Mouse (Mus musculus) embryo, embryonic 9.5 days (tissue): ENCODE measurements at regions not wholly inside any gene's neighbourhood (a gene's known extent, or its start where the extent isn't known, plus 50 kb on each side); places are given as distances from the start of the nearest gene placed in this dataset.

Experiments
- DNase-seq: peaks from one replicate; pipeline ENCODE4 v3.0.0-alpha.2; 2017; ENCODE audit errors: extremely low spot score

GRCm38 (mm10) chr13:116795041-116795440 lies 230.3 kb downstream of the Parp8 start:
- peak; percentile 4 for DNase-seq

- DNase-seq = no peak
Observed at GRCm38 (mm10) chr13:116781616-116782015, 243.7 kb downstream of the Parp8 start.

- DNase-seq = no peak
Observed at GRCm38 (mm10) chr13:116765491-116765890, 259.8 kb downstream of the Parp8 start.

DNA sequence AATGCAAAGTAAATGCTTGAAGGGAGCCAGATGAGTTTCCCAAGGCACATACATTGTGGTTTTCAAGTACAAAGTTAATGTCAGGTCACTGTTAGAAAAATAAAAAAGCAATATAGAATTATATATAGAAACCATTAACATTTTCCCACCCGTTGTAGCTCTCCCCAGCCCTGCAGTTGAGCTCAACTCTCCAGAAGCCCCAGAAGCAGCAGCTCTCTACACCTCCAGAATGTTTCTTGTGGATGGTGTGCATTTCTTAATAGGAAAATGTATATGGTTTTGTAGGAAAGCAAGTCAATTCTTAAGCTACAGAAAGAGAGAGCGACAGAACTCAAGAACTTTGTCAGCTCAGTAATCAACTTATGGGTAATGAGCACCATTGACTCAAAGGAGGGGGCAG lies 265.4 kb downstream of the Parp8 start:
- no peak for DNase-seq

DNA sequence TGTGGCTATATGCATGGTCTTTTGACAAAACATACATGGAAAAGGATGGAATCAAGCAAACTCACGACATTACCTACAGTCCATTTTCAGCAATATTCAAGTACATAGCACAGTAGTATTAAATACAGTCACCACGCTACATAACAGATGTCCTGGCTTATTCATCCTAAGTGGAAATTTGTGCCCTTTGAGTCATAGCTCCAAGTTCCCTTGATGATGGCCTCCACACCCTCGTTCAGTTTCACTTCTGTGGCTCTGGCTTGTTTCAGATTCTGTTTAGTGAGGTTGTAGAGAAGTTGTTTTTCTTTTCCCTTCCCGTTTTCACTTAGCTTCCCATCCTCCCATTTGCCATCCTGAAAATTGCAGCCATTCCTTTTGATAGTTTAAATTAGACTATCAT lies 284.5 kb downstream of the Parp8 start:
- no peak for DNase-seq

- no peak for DNase-seq
Observed at GRCm38 (mm10) chr13:116723361-116724153, 301.8 kb downstream of the Parp8 start.

GRCm38 (mm10) chr13:116714809-116715208 lies 310.5 kb downstream of the Parp8 start:
- DNase-seq = peak; percentile 62

DNA sequence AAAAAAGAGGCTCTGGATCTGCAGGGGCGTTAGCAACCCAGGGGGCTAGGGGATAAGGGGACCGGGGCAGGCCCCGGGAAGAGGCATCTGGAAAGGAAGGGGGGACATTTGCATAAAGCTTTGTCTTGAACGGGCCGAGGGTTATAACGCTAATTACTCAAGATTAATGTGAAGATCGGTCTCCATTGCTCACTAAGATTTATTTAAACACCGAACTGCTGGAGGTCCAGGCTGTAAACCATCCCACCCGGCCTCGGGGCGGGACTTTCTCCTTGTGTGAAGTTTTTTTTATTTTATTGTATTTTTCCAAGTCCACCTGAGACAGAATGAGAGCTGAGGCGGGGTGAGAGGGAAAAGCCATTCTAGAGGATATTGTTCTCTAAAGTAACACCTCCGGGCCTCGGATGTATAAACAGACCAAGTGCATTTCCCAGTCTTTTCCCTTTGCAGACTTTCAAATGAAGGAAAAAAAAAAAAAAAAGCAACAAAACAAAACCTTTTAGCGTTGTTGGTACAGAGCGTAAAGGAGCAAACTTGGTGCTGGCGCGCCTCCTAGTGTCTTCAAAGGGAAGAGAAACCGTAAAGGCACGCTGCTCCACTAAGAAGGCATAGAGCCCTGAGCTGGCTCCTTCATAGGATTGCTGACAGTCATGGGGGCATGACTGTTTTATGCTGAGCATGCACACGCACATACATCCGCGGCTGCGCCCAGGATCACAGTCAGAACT lies 313.3 kb downstream of the Parp8 start:
- DNase-seq = peak; percentile 77

DNA sequence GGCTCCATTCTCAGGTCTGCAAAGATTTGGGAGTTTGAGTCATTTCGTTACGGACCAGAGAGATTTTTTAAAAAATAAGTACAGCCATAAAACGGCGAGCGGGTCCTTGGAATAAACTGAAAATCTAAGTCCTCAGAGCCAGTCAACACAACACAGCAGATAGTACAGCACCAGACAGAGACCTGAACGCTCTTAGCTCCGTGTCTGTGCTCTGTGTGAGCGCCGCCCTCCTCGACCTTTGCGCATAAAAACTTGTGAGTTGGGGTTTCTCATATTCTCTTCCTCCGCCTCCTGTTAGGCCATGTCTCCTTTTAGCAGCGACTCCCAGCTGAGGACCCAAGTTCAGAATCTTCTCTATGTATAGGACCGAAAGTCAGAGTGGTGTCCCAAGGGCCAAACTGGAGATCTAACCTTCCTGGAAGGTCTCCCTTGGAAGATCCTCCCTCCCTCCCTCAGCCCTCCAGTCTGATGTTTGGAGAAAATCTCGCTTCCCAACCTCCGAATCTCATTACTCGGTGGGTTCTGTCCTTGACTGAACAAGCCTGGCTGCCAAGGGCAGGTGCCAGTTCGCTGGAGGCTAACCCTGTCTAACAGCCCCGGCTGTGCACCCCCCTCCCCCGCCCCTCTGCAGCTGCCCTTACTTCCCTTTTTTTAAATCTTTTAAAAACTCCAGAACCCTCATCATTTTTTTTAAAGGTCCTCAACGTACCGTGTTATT lies 314.0 kb downstream of the Parp8 start:
- DNase-seq = peak; percentile 45

DNA sequence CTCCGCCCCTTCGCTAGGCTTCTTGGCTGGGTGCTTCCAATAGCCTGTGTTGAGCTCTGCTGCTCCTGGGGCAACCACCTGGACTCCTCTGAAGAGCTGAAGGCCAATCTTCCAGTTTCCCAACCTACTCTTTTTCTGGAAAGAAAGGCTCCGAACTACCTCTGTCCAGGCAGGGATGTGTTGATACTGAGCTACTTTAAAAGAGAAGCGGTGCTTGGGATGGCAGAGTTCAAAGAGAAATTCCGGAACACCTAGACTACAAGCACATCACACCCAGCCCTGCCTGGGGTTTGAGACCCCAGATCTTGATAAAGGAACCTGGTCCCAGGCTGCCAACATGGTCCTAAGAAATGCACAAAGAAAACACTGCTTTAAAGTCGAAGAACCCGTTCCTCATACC lies 315.7 kb downstream of the Parp8 start:
- DNase-seq = peak; percentile 33

DNA sequence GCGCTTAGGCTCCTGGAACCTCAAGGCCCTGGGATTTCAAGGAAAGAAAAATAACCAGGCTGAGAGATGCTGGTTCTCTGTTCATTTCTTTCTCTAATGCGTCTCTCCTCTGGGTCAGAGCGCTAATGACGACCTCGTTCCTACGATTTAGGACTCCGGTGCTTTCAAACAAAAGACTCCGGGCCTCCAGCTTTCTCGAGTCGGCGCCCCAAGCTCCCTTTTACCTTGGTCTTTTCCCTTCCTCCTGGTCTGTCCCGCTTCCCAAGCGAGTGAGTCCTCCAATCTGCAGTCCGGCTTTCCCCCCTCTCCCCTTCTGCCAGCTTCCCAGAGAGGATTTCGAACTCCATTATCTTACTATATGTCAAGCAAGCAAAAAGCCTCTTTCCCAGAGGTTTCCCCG lies 316.5 kb downstream of the Parp8 start:
- DNase-seq = peak; percentile 65

DNA sequence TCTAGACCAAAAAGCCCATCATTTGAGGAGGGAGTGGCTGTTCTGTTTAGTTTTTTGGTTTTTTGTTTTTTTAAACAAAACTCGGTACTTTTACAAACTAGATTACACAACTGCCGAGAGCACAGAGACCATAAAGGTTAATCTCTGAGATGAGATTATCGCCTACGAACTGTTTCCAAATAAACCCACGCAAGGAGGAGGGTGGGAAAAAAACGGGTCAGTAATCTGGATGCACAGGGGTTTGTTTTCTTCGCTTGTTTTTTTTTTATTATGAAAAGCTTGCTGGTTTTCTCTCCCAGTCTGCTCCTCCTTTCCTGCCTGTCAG lies 316.9 kb downstream of the Parp8 start:
- no peak for DNase-seq

- DNase-seq = peak; percentile 39
Observed at GRCm38 (mm10) chr13:116707621-116708455, 317.5 kb downstream of the Parp8 start.

DNA sequence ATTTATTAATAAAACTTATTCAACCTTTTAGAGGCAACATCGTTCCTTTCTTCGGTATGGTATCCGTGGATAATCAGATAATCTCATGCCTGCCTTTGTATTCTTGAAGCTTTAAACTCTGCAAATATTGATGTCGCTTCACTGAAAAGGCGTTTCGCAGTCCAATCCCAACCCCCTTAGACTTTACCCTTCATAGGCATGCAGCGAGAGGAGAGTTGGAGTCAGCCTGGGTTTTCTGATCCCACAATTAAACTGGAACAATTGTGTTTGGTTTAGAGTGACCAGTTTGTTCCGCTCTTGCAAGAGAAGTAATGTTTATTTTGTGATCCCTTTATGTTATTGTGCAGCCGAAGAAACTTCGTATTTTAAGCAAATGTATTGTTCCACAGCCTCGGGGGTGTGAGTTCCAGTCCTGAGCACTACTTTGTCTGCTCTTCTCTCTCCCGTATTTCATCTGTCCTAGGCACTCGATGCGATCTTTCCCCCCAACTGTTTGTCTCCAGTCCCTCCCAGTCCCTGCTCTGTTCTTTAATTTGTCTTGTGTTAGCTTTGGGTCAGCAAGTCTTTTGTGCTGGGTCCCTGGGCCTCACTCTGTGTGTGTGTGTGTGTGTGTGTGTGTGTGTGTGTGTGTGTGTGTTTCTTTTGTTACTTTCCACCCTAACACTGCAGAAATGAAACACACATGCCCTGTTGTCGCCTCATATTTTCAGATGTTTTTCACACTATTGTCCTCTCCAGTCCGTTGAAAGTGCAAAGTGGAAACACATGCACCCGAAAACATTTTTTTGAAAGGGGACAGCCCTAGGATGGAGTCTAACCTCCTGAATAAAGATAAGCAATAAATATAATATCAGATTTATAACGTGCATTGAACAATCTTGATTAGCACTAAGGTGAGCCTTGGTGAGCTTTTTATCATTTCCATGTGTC lies 318.7 kb downstream of the Parp8 start:
- DNase-seq = peak; percentile 70

DNA sequence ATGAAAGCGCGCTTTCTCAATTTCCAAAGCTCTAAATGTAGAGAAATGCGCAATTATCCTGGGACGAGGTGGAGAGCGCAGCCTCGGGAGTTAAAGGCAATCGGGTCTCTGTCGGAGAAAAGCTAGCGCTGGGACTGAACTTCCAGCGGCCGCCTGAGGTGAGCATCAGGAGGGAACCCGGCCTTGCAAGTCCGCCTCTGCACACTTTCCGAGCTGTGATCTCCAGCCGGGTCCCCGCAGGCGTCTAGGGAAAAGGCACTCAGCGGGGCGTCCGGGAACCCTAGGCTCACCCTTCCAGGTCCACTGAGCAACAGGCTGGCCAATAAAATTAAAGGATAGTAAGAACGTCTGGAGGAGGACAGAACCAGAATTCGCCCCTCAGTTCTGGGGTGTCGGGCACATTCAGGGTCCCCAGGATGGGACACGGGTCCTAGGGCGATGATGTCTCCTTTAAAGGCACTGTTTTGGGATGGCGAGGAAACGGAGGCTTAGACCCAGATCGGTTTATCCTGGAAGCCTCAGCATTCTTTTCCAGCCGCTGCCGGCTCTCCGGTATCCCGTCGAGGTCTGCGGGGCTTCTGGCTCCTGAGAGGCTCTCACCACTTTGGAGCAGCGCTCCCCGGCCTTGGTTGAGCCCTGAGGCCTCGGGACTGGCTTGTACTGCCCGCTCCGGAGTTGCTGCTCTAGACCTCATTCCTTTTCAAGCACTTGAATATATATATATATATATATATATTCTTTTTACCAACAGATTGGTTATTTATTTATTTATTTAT lies 319.5 kb downstream of the Parp8 start:
- peak; percentile 61 for DNase-seq

GRCm38 (mm10) chr13:116688714-116689113 lies 336.6 kb downstream of the Parp8 start:
- no peak for DNase-seq
